Mouse (Mus musculus): ENCODE data around the gene Tln2. TPM values are rescaled to one million over a fixed set of nuclear protein-coding genes. Genes with fewer than 3 reads are reported as not detected.
A peak's percentile ranks its signal among the peaks of the same experiment; 100 is the strongest.

Gene Tln2
- polyA plus RNA-seq, 1 experiment from 2014 or later: 46.3 TPM

DNA sequence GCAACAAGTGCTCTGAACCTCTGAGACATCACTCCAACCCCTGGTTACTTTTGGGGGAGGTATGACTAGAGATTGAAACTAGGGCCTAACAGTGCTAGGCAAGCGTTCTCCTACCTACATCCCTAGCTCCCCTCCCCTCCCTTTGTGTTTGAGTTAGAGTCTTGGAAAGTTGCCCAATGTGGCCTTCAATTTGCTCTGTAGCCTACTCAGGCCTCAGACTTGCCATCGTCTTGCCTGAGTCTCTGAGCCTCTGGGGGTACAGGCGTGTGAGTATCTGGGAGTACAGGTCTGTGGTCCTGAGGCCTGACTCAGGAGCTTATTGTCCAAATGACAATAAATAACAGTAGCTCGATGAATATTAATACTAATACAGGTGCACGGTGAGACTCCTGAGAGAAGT lies 317.8 kb downstream of the Tln2 start:
- Histone ChIP-seq H3K9me3 (ENCODE audit: control insufficient read depth, low read length) (peaks cover 3% of the 10 kb centered on the region; the same call in 1 of the 2 replicates), H3K27me3 (replicated peaks; ENCODE audit: control insufficient read depth, insufficient read depth, low read length) (no peaks in the 10 kb centered on the region), H3K4me1 (ENCODE audit: control insufficient read depth, insufficient read depth, low read length) (no peaks in the 10 kb centered on the region), H3K4me2 (ENCODE audit: low read depth, low read length) (no peak overlapping the region), H3K9ac (ENCODE audit: low read depth, low read length) (no peak overlapping the region), H3K36me3 (ENCODE audit: control insufficient read depth, insufficient read depth, low read length) (peaks cover 29% of the 10 kb centered on the region; the same call in 1 of the 2 replicates), H3K27ac (replicated peaks; ENCODE audit: low read depth, low read length) (no peak overlapping the region), H3K4me3 (ENCODE audit: low read depth, low read length) (no peak overlapping the region)
- DNase-seq (ENCODE audit: low spot score) (no peak), ATAC-seq (ENCODE audit: low read depth) (no peak)
- 86% methylated on average over 5 of the region's 5 CpGs for WGBS

DNA sequence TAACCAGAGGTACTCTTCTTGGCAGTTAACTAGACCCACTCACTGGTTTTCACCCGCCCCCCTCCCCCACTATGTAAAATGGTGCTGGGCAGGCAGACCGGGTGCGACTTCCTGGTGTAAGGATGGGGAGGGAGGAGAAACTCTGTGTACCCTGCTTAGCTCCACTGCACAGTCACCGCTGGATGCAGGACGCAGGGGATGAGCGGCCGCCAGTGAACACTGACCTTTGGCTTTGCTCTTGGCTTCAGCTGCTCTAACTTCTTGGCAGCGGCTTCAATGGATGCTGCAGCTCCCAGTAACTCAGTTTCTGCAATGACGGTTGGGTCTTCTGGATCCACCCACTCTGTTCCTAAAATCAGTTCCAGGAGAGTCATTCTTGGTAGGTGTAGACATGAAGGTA lies 319.0 kb downstream of the Tln2 start:
- no peak for DNase-seq (ENCODE audit: low spot score)
- H3K9me3 ChIP-seq (ENCODE audit: control insufficient read depth, low read length): peaks cover 3% of the 10 kb centered on the region; the same call in 1 of the 2 replicates
- no peak for ATAC-seq (ENCODE audit: low read depth)
- H3K4me3 ChIP-seq (ENCODE audit: low read depth, low read length): no peak overlapping the region
- no peaks in the 10 kb centered on the region for H3K4me1 ChIP-seq (ENCODE audit: control insufficient read depth, insufficient read depth, low read length)
- no peak overlapping the region for H3K27ac ChIP-seq (replicated peaks; ENCODE audit: low read depth, low read length)
- 92% methylated on average over 9 of the region's 9 CpGs for WGBS
- no peak overlapping the region for H3K9ac ChIP-seq (ENCODE audit: low read depth, low read length)
- no peaks in the 10 kb centered on the region for H3K27me3 ChIP-seq (replicated peaks; ENCODE audit: control insufficient read depth, insufficient read depth, low read length)
- H3K4me2 ChIP-seq (ENCODE audit: low read depth, low read length): no peak overlapping the region
- H3K36me3 ChIP-seq (ENCODE audit: control insufficient read depth, insufficient read depth, low read length): peaks cover 29% of the 10 kb centered on the region; the same call in 1 of the 2 replicates

DNA sequence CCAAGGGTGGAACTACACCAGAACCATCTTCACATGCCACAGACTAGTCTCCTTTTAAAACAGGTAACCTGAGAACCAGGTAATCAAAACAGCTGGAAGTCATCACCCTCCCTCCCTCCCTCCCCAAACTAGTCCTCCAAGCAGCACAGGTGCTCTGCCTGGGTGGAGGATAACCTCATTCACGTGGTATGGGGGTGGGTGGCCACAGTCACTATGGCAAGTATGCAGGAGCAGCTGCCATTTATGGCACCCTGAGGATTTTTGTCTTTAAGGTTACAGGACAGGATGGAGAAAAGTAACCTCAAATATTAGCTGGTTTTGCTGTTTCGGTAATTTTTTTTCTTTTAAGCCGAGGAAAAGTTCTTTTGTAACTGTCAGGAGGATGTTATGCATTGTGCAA lies 322.5 kb downstream of the Tln2 start:
- H3K4me1 ChIP-seq (ENCODE audit: control insufficient read depth, insufficient read depth, low read length): no peaks in the 10 kb centered on the region
- no peaks in the 10 kb centered on the region for H3K27me3 ChIP-seq (replicated peaks; ENCODE audit: control insufficient read depth, insufficient read depth, low read length)
- ATAC-seq (ENCODE audit: low read depth): no peak
- H3K36me3 ChIP-seq (ENCODE audit: control insufficient read depth, insufficient read depth, low read length): peaks cover 24% of the 10 kb centered on the region; the same call in 1 of the 2 replicates
- 61% methylated on average over 3 of the region's 3 CpGs for WGBS
- H3K9ac ChIP-seq (ENCODE audit: low read depth, low read length): no peak overlapping the region
- H3K27ac ChIP-seq (replicated peaks; ENCODE audit: low read depth, low read length): no peak overlapping the region
- no peak overlapping the region for H3K4me2 ChIP-seq (ENCODE audit: low read depth, low read length)
- H3K4me3 ChIP-seq (ENCODE audit: low read depth, low read length): no peak overlapping the region
- no peak for DNase-seq (ENCODE audit: low spot score)
- H3K9me3 ChIP-seq (ENCODE audit: control insufficient read depth, low read length): no peaks in the 10 kb centered on the region

DNA sequence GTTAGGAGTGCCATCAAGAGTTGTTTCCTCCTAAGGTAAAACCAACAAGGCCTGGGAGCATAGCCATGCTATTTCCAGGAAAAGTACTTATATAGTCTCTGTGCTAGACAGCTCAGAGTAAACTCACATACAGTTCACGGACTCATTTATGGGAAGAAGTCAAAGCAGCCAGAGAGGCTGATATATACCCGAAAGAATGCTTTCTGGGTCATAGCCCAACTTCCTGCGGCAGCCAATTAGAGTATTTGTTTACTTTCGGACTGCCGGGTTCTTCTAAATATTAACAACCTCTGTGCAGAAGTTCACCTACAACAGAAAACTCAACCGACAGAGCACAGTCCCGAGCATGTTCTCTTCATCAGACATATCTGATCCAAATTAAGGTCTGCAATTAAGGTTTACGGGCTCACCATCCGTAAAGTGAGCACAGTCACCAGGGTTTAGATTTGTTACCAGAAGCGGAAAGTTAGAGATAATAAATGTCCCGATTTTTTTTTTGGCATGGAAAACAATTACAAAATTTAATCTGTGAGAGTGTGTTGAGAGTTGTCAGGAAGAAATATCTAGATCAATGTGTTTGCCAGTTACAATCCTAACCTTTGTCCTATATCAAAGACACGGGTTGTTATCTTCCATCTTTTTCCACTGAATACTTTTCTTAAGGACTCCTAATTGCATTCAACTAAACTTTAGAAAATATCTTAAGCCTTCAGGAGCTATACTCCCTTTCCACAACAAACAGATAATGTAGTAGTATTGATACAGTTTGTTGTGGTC lies 323.9 kb downstream of the Tln2 start:
- Histone ChIP-seq H3K27me3 (replicated peaks; ENCODE audit: control insufficient read depth, insufficient read depth, low read length) (no peaks in the 10 kb centered on the region), H3K4me1 (ENCODE audit: control insufficient read depth, insufficient read depth, low read length) (no peaks in the 10 kb centered on the region), H3K36me3 (ENCODE audit: control insufficient read depth, insufficient read depth, low read length) (peaks cover 13% of the 10 kb centered on the region; the same call in 1 of the 2 replicates), H3K9ac (ENCODE audit: low read depth, low read length) (no peak overlapping the region), H3K4me3 (ENCODE audit: low read depth, low read length) (no peak overlapping the region), H3K27ac (replicated peaks; ENCODE audit: low read depth, low read length) (no peak overlapping the region), H3K9me3 (ENCODE audit: control insufficient read depth, low read length) (no peaks in the 10 kb centered on the region), H3K4me2 (ENCODE audit: low read depth, low read length) (no peak overlapping the region)
- ATAC-seq (ENCODE audit: low read depth): no peak
- no peak for DNase-seq (ENCODE audit: low spot score)
- WGBS: 62% methylated on average over 12 of the region's 12 CpGs

DNA sequence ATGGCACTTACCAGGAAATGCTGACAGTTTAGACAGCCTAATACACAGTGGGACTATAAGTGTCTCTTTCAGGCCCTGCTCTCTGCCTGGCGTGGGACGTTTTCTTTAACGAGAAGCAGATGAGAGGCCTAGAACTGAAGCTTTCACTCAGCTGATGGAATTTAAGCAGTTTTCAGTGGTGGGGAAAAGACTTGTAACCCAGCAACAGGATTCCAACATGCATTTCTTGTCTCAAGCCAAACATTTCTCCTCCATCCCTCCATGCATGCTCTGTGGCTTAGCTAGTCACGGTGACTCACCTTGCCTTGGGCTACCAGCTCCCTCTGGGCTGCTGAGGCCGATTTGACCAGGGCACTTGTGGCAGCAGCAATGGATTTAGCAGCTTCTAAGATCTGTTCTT lies 330.5 kb downstream of the Tln2 start:
- H3K36me3 ChIP-seq (ENCODE audit: control insufficient read depth, insufficient read depth, low read length): peaks cover 9% of the 10 kb centered on the region; the same call in 1 of the 2 replicates

DNA sequence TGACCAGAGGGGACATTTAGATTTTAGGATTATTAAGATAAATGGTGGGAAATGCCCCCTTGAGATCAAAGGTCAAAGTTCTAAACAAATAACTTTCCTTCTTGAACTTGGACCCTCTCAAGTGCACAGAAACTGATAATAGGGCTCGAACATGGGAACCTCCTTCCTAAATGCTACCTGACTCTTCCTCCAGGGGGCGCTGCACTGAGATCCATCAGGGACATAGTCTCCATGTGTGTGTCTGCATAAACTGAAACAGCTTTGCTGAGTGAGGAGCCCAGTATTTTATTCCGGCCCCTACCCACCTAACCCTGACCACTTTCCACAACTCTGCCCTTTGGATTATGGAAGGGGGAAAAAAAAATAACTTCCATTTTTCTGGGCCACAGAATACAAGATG lies 339.1 kb downstream of the Tln2 start:
- WGBS: 66% methylated on average over 3 of the region's 3 CpGs
- no peak overlapping the region for H3K27ac ChIP-seq (replicated peaks; ENCODE audit: low read depth, low read length)
- 0 out of 2 replicates have a peak, but pooled peaks cover 10% of the 10 kb centered on the region for H3K4me1 ChIP-seq (ENCODE audit: control insufficient read depth, insufficient read depth, low read length)
- no peak for ATAC-seq (ENCODE audit: low read depth)
- no peak overlapping the region for H3K9ac ChIP-seq (ENCODE audit: low read depth, low read length)
- H3K36me3 ChIP-seq (ENCODE audit: control insufficient read depth, insufficient read depth, low read length): peaks cover 16% of the 10 kb centered on the region
- DNase-seq (ENCODE audit: low spot score): no peak
- H3K4me2 ChIP-seq (ENCODE audit: low read depth, low read length): no peak overlapping the region
- no peaks in the 10 kb centered on the region for H3K9me3 ChIP-seq (ENCODE audit: control insufficient read depth, low read length)
- no peaks in the 10 kb centered on the region for H3K27me3 ChIP-seq (replicated peaks; ENCODE audit: control insufficient read depth, insufficient read depth, low read length)
- no peak overlapping the region for H3K4me3 ChIP-seq (ENCODE audit: low read depth, low read length)

More for the DNA sequence above, 330.5 kb downstream of the Tln2 start:
- no peaks in the 10 kb centered on the region for H3K27me3 ChIP-seq (replicated peaks; ENCODE audit: control insufficient read depth, insufficient read depth, low read length)
- DNase-seq (ENCODE audit: low spot score) (peak; percentile 90), ATAC-seq (ENCODE audit: low read depth) (peak; percentile 79)
- no peak overlapping the region for H3K4me3 ChIP-seq (ENCODE audit: low read depth, low read length)
- peaks cover 16% of the 10 kb centered on the region for H3K4me1 ChIP-seq (ENCODE audit: control insufficient read depth, insufficient read depth, low read length)
- WGBS: 31% methylated on average over 5 of the region's 5 CpGs
- H3K4me2 ChIP-seq (ENCODE audit: low read depth, low read length): 0 out of 2 replicates have a peak overlapping the region, but pooled peaks have one; percentile 20
- H3K27ac ChIP-seq (replicated peaks; ENCODE audit: low read depth, low read length): peak overlapping the region; percentile 87
- H3K9ac ChIP-seq (ENCODE audit: low read depth, low read length): no peak overlapping the region
- no peaks in the 10 kb centered on the region for H3K9me3 ChIP-seq (ENCODE audit: control insufficient read depth, low read length)

DNA sequence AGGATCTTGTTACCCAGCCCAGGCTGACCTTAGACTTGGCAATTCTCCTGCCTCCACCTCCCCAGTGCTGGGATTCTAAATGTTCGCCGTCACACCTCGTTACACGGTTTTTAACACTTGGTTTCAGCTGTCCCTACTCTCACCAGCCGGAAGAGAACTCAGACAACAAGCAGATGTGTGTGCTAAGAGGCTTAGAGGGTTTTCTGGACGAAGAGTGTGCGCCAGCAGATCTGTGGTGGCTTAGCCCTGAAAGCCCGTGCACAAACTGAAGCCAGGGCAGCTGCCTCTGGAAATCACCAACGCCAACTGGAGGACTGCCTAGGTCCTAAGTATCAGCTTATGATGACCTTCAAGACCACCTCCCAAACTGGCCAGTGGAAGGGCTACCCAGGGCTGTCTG lies 341.5 kb downstream of the Tln2 start:
- H3K27me3 ChIP-seq (replicated peaks; ENCODE audit: control insufficient read depth, insufficient read depth, low read length): no peaks in the 10 kb centered on the region
- 0 out of 2 replicates have a peak, but pooled peaks cover 10% of the 10 kb centered on the region for H3K4me1 ChIP-seq (ENCODE audit: control insufficient read depth, insufficient read depth, low read length)
- DNase-seq (ENCODE audit: low spot score): peak; percentile 80
- H3K9me3 ChIP-seq (ENCODE audit: control insufficient read depth, low read length): no peaks in the 10 kb centered on the region
- no peak overlapping the region for H3K4me3 ChIP-seq (ENCODE audit: low read depth, low read length)
- WGBS: 51% methylated on average over 9 of the region's 9 CpGs
- peaks cover 13% of the 10 kb centered on the region for H3K36me3 ChIP-seq (ENCODE audit: control insufficient read depth, insufficient read depth, low read length)
- no peak overlapping the region for H3K9ac ChIP-seq (ENCODE audit: low read depth, low read length)
- ATAC-seq (ENCODE audit: low read depth): peak; percentile 22; the same call in 1 of the 2 replicates
- no peak overlapping the region for H3K4me2 ChIP-seq (ENCODE audit: low read depth, low read length)
- no peak overlapping the region for H3K27ac ChIP-seq (replicated peaks; ENCODE audit: low read depth, low read length)

DNA sequence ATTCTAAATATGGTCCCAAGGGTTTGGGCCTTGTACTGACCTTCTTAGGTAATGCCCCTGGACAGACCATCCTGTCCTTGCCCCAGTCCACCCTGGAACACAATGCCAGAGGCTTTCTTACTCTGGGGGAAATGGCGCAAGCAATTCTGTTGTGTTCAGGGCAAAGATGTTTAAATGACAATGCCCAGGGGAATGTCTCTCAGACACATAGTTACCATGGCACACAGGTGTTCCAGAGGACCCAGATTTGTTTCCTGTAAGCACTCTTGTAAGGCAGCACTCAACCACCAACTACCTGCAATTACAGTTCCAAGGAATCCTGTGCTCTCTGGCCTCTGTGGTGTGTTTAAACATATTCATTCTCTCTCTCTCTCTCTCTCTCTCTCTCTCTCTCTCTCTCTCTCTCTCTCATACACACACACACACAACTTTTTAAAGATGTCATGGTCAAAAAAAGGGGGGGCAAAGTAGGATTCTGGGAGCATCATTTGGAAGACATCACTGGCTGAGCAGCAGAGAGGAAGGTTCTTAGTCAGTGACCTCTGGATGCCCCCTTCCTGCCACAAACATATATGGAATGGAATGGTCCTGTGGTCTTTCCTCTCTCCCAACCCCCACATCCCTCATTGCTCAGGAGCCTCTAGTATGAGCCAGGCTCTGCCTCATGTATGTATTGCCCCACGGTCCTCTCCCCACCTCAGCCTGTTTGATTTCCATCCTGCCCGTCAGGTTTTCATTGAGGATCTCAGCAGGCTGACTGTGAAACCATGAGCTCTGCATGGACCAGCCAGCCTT lies 345.1 kb downstream of the Tln2 start:
- Histone ChIP-seq H3K27me3 (replicated peaks; ENCODE audit: control insufficient read depth, insufficient read depth, low read length) (no peaks in the 10 kb centered on the region), H3K4me1 (ENCODE audit: control insufficient read depth, insufficient read depth, low read length) (0 out of 2 replicates have a peak, but pooled peaks cover 5% of the 10 kb centered on the region), H3K9ac (ENCODE audit: low read depth, low read length) (no peak overlapping the region), H3K4me2 (ENCODE audit: low read depth, low read length) (no peak overlapping the region), H3K9me3 (ENCODE audit: control insufficient read depth, low read length) (no peaks in the 10 kb centered on the region), H3K36me3 (ENCODE audit: control insufficient read depth, insufficient read depth, low read length) (0 out of 2 replicates have a peak, but pooled peaks cover under 1% of the 10 kb centered on the region), H3K4me3 (ENCODE audit: low read depth, low read length) (no peak overlapping the region), H3K27ac (replicated peaks; ENCODE audit: low read depth, low read length) (no peak overlapping the region)
- 72% methylated on average over 3 of the region's 3 CpGs for WGBS
- DNase-seq (ENCODE audit: low spot score) (no peak), ATAC-seq (ENCODE audit: low read depth) (no peak)
